Mouse (Mus musculus) induced T-regulatory cell, adult 2 months (primary cell): Measurements from ENCODE around the gene Mum1.

Source experiments
- DNase-seq: peaks from one replicate; pipeline ENCODE4 v3.0.0-alpha.2; 2012; ENCODE audit warnings: low read depth

The Mum1 gene

DNA sequence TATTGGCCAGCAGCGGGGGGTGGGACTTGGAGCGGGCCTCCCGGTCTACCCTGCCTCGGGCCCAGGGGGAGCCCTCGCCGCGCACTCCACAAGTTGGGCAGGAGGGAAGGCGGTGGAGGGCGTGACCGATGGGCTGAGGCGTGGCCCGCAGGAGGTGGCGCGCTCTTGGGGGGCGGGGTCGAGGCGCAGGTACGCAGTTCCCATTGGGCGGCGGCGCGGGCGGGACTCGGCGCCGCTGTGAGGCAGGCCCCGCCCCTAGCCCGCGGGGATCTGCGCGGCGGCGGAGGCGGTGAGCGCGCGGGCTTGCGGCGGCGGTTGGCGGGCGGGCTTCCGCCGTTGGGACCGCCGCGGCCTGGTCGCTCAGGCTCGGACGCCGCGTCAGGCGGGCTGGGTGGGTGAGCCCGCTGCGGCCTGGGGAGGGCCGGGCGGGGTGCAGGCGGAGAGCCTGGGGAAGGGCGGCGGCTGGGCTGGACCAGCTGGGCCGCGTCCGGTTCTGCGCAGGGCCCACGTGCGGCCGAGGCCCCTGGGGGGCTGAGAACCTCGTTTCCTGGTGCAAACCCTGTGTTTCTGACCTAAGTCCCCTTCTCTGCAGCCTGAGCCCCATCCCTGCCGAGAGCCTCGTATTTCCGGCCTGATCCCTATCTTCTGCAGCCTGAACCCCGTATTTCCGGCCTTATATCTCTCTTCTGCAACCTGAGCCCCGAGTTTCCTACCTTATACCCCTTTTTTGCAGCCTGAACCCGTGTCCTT lies at the start of gene Mum1:
Mum1 (plus strand) TSS at position 19 of the 750 bp plus-strand sequence.
- peak; percentile 98 for DNase-seq

DNA sequence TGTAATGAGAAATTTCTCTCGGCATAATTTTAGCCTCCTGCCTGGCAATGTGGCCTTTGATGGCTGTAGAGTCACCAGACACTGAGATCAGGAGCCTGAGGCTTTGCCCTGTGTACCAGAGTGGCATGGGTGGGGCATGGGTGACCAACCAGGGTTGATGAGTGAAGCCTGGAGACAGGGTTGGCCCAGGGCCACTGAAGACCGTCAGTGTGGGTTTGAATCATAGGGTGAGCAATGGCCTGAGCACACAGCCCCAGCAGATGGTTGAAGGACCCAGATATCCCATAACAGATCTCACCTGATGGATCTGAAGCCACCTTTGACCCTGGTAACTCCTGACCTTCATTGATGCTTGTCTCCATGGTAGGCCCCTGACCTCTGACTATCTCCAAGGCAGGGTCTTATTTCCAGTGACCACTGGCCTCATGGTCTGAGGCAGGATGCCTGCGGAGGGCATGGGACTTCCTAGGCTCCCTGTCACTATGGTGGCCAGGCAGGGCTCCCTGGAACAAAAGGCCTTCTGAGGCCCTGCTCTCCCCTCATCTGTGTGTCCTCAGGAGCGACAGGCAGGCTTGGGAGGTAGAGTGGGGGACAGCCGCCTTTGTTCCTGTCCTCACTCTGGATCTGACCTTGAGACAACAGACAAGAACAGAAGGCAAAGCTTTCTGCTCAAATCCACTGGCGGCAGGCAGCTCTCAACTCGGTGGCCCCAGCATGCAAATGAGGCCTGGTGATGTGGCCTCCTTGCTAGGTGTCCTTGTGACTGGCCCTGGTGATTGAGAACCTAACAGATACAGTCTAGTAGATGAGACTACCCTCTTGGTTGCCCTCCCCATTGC lies 48.6 kb upstream of the Mum1 start:
- DNase-seq = peak; percentile 10

DNA sequence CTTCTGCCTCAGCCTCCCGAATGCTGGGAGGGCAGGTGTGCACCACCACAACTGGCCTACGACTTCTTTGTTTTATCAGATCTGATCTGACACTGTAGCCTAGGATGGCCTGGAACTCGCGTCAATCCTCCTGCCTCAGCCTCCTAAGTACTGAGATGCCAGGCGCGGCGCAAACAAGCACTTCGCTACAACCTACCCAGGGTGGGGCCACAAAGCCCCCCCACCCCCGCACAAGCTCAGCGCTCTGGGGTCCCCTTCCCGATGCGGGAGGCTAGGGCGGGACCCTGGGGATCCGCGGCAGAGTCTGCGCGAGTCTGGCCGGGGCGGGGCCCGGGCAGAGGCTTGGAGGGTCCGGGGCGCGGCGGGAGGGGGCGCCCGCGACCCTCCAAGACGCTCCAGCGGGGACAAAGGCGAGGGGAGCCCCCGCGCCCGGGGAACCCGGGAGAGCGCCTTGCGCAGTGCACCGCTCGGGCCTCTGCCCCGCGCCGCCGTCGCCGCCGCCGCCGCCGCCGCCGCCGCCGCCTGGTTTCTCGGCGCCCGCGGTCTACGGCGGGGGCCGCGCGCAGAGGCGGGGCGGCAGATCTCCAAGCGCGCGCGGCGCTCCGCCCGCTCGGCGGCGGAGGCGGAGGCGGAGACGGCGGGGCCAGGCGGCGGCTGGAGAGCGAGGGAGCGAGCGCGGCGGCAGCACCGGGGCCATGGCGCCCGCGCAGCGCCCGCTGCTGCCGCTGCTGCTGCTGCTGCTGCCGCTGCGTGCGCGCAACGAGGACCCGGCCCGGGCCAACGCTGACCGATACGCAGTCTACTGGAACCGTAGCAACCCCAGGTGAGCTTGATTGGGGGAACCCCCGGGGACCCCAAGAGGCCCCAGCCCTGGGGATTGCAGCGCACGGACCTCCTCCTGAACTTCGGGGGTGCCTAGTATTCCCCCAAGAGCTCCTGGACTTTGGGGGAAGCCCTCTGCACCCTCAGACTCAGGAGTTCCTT lies 46.9 kb upstream of the Mum1 start, which contains the start of gene Efna2:
Efna2 (plus strand) TSS at position 415 of the 984 bp plus-strand sequence.
- DNase-seq = peak; percentile 60

DNA sequence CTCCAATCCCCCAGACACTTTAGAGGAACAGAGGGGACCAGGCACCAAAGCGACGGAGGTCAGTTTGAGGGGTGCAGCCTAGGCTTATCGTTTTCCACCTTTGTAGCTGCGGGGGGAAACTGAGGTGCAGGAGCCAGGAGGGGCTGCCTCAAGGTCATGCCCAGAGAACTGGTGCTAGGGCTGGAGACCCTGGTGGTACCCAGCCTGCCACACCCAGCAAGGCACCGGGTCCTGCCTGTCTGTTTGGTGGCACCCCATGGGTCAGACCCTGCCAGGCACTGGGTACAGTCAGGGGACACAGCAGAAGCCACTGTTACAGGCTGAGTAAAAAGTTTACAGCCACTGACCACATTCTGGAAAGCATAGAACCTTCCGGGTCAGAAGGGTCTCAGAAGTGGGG lies 45.9 kb upstream of the Mum1 start:
- no peak for DNase-seq

DNA sequence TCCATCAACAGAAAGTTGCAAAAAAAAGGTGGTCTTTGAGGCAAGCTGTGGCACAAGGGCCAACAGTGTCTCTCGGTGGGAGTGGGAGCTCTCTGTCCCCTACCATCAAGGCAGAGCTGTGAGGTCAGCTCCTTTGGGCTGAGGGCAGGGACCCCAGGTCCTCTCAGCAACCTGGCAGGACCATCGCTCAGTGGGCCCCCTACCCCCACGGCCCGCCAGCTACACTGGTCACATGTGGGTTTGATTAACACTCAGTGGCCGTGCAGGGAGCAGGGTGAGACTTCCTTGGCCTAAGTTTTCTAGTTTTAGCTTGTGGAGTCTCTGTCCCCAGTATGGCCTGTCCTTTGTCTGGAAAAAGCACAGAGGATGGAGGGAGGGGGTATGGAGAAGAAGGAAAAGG lies 45.4 kb upstream of the Mum1 start:
- DNase-seq = peak; percentile 17

DNA sequence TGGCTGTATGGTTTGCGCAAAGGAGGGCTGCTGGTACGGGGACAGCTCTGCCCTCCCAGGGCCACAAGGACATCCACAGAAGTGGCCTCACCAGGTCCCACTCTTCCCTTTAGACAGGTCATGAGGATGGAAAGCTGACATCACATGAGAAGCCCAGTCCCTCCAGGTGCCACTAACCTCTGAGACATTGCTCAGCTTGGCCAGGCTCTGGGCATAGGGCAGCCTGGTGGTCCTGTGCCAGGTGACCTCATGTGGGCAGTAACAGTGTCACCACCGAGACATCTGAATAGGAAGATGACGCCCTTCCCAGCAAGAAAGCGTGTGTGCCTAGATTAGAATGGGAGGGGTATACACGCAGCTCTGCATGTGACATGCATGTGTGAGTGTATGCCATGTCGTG lies 43.7 kb upstream of the Mum1 start:
- no peak for DNase-seq

DNA sequence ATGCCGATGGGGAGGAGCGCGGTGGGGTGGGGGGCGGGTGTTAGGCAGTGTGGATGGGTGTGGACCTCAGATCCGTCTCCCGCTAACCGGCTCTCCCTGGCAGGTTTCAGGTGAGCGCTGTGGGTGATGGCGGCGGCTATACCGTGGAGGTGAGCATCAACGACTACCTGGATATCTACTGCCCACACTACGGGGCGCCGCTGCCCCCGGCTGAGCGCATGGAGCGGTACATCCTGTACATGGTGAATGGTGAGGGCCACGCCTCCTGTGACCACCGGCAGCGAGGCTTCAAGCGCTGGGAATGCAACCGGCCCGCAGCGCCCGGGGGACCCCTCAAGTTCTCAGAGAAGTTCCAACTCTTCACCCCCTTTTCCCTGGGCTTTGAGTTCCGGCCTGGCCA lies 39.6 kb upstream of the Mum1 start:
- no peak for DNase-seq

DNA sequence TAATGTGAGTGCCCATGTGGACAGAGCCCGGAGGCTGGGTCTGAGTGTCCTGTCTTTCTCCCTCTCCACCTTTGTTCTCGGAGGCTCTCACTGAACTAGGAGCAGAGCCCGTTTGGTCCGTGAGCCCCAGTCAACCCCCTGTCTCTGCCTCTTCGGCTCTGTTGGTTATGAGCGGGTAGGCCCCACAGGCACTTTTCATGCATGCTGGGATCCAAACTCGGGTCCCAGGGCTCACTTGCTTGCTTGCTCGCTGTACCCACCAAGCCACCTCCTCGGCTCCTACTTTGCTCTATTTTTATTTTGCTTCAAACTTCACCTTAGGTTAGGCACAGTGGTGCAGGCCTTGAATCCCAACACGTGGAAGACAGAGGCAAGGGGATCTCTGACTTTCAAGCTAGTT lies 38.5 kb upstream of the Mum1 start:
- DNase-seq = no peak

DNA sequence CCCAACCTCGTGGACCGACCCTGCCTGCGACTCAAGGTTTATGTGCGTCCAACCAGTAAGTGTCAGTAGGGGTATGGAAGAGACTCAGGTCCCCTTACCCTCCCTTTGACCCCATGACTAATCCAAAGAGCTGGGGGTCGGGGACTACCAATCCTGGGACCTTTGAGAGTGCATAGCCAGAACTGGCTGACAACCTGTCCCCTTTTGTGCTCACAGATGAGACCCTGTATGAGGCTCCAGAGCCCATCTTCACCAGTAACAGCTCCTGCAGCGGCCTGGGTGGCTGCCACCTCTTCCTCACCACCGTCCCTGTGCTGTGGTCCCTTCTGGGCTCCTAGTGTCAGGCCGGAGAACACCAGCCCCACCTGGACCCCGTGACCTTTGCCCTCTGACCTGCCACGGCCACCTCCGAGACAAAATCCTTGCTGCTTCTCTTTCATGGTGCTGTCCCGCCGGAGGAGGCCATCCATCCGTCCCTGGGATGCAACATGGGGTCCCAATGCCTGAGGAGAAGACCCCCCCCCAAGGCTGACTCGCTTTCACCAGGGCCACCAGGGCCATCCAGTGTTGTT lies 37.7 kb upstream of the Mum1 start:
- no peak for DNase-seq

DNA sequence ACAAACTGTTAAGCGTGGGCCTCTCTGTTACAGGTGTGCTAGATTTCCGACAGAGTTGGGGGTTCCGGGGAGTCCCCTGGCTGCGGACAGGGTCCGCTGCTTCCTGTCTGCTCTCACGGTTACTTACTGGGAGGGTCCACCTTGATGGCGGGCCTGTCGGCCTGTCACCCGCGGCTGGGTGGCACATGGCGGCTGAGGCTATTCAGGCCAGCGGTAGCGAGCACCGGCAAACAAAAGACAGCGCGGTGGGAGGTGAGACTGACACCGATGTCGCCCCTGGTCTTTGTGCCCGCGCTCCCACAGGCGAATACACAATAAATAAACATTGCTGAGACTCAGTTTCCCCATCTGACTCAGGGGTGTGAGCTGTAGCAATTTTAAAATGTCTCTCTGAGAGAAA lies 36.2 kb upstream of the Mum1 start:
- peak; percentile 28 for DNase-seq

DNA sequence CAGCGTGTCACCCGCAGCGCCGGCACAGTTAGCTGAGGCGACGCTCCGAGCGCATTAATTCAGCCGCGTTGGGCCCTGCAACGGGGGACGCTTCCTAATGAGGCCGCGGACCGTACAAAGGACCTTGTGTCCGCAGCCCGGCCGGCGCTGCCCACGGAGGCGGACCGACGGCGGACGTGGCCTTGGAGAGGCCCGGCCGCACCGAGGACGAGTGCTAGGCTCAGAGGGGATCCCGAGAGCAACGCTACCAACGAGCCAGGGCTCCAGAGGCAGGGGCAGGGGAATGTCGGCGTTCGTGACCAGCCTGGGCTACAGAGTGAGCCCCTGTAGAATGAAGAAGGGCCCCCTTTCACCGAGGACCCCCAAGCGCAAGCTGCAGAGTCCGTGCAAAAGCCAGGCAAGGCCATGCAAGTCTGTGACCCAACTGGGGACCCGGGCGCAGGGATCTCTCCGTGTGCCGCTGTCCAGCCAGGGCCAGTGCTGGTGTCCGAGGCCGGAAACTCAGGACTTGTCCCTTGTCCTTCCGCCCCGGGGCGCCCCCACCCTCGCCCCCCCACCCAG lies 35.7 kb upstream of the Mum1 start:
- peak; percentile 22 for DNase-seq

DNA sequence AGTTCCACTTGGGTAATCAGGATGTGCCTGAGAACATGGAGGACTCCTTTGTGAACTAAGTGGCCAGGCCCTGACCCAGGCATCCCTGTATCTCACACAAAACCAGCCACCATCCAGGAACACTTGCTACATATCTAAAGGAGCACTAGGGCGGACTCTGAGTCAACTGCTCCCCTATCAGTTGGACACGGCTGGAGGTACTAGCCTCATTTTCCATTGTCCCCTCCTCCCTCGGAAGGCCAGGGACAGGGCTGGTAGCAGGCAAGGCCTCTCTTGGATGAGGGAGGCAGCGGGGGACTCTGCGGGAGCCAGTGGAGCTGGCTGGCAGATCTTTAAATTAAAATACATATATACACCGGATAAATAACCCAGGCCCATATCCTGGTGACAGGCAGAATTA lies 32.3 kb upstream of the Mum1 start:
- DNase-seq = no peak

DNA sequence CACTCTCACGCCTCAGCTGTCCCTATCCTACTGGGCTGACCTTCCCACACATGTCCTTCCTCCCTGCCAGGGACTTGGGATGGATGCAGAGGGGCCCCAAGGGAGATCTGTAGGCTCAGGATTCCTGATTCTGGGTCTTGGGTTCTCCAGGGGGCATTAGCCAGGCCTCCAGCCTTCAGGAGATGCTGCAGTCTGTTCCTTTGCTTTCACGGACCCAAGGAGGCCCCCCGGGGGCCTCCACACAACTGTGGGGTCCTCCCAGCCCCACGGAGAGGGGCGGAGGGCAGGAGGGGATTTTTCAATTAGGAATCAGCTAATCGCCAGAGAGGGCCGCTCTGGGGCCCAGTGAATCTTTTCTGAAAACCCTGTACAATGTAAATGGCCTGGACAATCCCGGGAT lies 31.8 kb upstream of the Mum1 start:
- no peak for DNase-seq

DNA sequence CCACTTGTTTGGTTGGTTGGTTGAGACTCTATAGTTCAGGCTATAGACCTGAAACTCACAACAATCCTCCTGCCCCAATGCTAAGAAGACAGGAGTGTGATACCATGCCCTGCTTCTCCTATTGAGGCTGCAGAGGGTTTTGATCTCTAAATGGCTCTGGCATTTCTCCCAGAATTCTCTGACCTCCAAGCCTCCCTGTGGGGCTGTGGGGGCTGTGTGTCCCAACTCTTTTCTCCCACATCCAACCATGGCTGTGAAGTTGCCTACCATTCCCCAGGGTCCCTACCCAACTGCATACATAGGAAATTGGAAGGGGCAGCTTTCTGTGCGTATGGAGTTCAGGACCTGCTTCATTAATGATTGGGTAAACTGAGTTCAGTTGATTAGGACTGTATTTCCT lies 30.1 kb upstream of the Mum1 start:
- DNase-seq = no peak

DNA sequence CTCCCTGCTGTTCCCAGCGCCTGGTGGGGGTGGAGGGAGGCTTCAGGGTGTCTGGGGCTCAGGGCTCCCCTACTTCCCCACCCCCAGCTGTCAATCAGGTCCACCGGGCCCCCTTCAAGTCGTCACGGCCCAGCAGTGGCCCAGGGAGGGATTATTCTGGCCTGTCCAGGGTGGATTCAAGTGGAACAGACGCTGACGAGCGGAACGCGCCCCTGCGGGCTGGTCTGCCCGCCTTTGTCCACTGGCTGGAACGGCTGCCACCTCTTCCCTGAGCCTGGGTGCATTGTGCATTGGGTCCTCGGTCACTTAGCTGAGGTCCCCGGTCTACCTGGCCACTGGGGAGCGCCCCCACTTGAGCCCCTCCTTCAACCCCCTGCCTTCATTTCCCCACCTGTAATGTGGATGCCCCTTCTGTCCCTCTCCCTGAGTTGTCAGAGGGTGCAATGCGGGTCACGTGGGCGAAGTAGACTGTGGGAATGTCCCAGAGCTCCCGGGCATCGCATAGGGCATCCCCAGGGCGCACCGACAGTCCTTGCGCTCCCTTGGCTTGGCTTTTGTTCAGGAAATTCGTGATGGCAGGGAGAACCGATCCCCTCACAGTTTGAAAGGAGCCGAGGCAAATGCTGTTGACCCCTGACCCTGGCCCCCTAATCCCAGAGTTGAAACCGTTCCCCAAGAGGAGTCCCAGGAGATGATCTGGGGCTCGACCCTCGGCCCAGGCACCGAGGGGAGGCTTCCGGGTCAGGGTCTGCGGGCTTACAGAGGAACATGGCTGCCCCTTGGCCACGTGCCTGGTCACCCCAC lies 29.3 kb upstream of the Mum1 start:
- no peak for DNase-seq

DNA sequence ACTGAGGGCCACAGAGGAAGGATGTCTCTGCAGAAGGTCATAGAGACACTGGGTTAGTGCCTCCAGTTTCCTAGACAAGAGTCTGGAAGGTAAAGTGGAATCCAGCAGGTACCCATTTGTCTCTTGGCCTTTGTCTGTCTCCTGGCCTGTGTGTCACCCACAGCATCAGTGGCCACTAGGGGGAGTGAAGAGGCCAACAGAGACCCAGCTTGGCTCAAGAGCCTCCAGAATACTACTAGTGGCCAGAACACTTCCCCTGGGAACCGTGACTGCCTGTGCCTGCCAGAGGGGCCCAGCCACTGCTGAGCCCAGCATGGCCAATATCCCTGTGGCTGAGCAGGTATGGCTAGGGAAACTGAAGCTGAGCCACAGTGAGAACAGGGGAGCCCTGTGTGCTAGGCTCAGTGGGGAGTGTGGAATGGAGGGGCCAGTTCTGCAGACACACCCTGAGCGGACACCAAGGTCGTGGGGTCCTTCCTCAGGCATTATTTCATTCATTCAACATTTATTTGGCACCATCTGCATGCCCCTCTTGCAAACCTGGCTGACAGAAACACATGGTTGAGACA lies 26.7 kb upstream of the Mum1 start:
- DNase-seq = peak; percentile 89

DNA sequence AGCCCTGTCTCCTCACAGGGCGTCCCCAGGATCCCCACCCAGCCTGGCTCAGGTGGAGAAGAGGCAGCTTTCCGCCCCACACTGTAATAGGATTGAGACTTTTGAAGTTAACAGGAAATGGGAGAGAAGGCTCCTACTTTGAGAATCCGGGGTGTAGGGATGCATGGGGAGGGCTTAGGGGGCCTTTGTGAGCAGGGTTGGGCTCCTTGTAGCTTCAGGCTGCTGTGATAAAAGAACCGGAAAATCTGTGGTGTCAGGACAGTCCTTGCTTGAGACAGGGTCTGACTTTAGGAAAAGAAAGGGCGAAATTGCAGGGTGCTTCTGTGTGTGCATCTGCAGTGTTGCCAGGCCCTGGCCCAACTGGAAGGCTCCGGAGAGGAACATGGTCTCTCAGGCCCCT lies 25.7 kb upstream of the Mum1 start:
- DNase-seq = no peak

DNA sequence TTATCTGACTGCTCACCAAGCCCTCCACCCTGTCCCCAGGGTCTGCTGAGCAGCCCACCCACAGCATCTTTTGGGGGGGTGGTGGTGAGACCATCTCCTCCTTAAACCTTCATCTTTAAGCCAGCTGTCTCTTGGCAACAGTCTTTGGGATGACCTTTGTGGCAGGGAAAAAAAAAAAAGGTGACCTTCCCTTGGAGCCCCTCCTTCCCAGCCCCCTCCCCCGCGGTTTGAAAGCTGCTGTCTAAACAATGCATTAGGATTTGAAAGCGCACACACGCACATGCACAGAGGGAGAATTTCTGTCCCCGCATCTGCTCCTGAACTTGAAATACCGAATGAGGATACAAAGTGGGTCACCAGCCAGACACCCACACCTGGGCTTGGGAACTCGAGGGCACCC lies 22.2 kb upstream of the Mum1 start:
- no peak for DNase-seq

DNA sequence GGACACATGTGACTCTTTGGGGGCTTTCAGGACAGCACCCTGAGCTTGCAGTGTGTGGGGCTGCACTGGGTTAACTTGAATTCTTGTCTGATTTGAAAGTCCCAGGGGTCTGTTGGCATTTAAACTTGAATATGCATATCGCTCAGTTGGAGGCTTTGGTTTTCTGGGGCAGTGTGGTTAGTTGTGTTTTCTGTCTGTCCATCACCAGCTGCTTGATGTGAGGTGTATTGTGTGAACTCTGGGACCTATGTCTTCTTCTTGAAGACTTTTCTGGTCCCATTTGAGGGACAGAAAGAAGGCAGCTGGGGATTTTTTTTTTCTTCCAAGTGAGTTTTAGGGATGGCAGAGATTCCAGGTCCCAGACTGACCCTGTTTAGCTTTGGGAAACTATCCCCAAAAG lies 19.0 kb upstream of the Mum1 start:
- DNase-seq = no peak

DNA sequence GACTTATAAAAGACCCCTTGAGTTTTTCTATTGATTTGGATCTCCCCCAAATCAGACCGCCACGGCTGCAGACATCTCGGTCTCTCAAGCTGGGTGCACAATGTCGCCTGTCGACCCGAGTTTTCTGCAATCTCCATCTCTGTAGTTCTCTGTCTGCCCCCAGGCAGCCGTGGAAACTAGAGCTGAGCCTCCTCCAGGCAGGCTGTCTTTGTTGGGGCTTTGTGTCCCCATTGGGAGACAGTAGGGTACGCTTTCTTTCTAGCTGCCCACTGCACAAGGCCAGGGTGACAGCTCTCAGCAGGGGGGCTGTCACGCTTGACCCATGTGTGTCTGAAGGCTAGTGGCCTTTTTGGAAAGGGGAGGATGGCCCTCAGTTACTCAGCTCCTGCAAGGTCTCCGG lies 18.6 kb upstream of the Mum1 start:
- no peak for DNase-seq
